27 mouse cellular contexts compared by ENCODE assay signal in the genomic region with DNA sequence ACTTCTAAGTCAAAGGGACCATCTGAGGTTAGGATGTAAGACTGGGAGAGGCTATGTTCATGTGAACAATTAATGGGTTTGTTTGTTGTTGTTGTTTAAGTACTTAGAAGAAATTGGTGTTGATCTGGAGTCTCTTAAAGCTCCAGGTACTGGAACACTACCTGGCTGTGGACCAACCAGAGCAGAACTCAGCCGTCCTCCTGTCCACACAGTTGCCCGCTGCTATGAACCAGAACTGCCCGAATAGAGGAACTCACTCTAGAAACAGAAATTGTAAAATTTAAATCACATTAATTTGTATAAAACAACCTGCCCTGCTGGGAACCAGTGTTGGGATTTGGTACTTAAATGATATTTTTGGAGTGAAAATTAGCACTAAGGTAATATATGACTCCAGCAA. TPM values are rescaled to one million over a fixed set of nuclear protein-coding genes. Genes with fewer than 3 reads are reported as not detected.
DNase-seq lines count a peak whose midpoint lies in the region; ATAC-seq and TF ChIP-seq lines count a peak whose summit lies in the region.
"Had no signal": no experiment of that assay in that cellular context is flagged by ENCODE, and none has a peak within 500 bp of the region (broad histone marks: within the 10 kb centered on the region; RNA-seq: fewer than 3 reads in every experiment).

No protein-coding gene starts in this region.

- 31% methylated on average over 3 of the region's 3 CpGs for WGBS in liver, adult 2 months
- WGBS in liver, embryonic 12.5 days (ENCODE audit: insufficient replicate concordance), result 80% methylated on average over 3 of the region's 3 CpGs

- no peak overlapping the region for H3K9ac ChIP-seq in liver, adult 2 months (ENCODE audit: low read depth, low read length)
- H3K9ac ChIP-seq in liver, embryonic 12.5 days, result no peak overlapping the region
- H3K9ac ChIP-seq: embryonic facial prominence, embryonic 12.5 days; forebrain, embryonic 13.5 days; forebrain, embryonic 15.5 days had no signal

- no peak overlapping the region for H3K4me2 ChIP-seq in liver, embryonic 12.5 days
- H3K4me2 ChIP-seq: embryonic facial prominence, embryonic 12.5 days; forebrain, embryonic 13.5 days; forebrain, embryonic 15.5 days had no signal

- no peak overlapping the region for H3K4me3 ChIP-seq in liver, adult 2 months (ENCODE audit: insufficient read depth, low read depth, low read length)
- H3K4me3 ChIP-seq in liver, embryonic 12.5 days, result no peak overlapping the region
- H3K4me3 ChIP-seq: embryonic facial prominence, embryonic 10.5 days; embryonic facial prominence, embryonic 12.5 days; forebrain, embryonic 13.5 days; forebrain, embryonic 15.5 days had no signal

- peaks cover 4% of the 10 kb centered on the region for H3K36me3 ChIP-seq in liver, adult 2 months (ENCODE audit: control insufficient read depth, insufficient read depth, low read length)
- H3K36me3 ChIP-seq in liver, embryonic 12.5 days, result no peaks in the 10 kb centered on the region
- H3K36me3 ChIP-seq: embryonic facial prominence, embryonic 10.5 days; embryonic facial prominence, embryonic 12.5 days; forebrain, embryonic 15.5 days; G1E had no signal

- TF ChIP-seq CTCF in liver, adult 2 months (IDR thresholded peaks at IDR 0.05; ENCODE audit: low read depth, low read length), result no peak

- H3K27me3 ChIP-seq in liver, adult 2 months (ENCODE audit: control insufficient read depth, insufficient read depth, low read length), result no peaks in the 10 kb centered on the region
- no peaks in the 10 kb centered on the region for H3K27me3 ChIP-seq in liver, embryonic 12.5 days (replicated peaks)
- H3K27me3 ChIP-seq: CH12.LX; embryonic facial prominence, embryonic 12.5 days; forebrain, embryonic 13.5 days; forebrain, embryonic 15.5 days; Patski had no signal

- H3K27ac ChIP-seq in liver, adult 2 months (replicated peaks; ENCODE audit: insufficient read depth, low read depth, low read length), result peak overlapping the region; percentile 78
- H3K27ac ChIP-seq in liver, embryonic 12.5 days, result no peak overlapping the region
- H3K27ac ChIP-seq: embryonic facial prominence, embryonic 10.5 days; embryonic facial prominence, embryonic 12.5 days; forebrain, embryonic 13.5 days; forebrain, embryonic 15.5 days had no signal

- DNase-seq in heart, adult 11 months, result peak; percentile 39
- no peak for DNase-seq in heart, adult 8-10 months (ENCODE audit: low spot score)
- peak; percentile 50 for DNase-seq in kidney, adult 9 months
- DNase-seq in kidney, postnatal 4 days, result no peak
- peak; percentile 47 for DNase-seq in liver, adult 2 months (ENCODE audit: extremely low read depth, low read depth, low spot score)
- DNase-seq: adrenal gland, adult 8-10 months; adrenal gland, postnatal 14 days; adrenal gland, postnatal 36 days; B cell, adult 2 months; cerebellum, adult 11-12 months; cerebellum, adult 2 months; cerebellum, adult 9-10 months; cerebellum, postnatal 10 days; cerebellum, postnatal 25 days had no signal

- no peaks in the 10 kb centered on the region for H3K79me2 ChIP-seq in liver, adult 2 months (ENCODE audit: control insufficient read depth, insufficient read depth, low read length)

- H3K4me1 ChIP-seq in liver, adult 2 months (ENCODE audit: control insufficient read depth, insufficient read depth, low read length), result peaks cover 26% of the 10 kb centered on the region
- no peaks in the 10 kb centered on the region for H3K4me1 ChIP-seq in liver, embryonic 12.5 days
- H3K4me1 ChIP-seq: embryonic facial prominence, embryonic 12.5 days; forebrain, embryonic 13.5 days; forebrain, embryonic 15.5 days had no signal

- no peak for TF ChIP-seq POLR2A in liver, adult 2 months (IDR thresholded peaks at IDR 0.05; ENCODE audit: extremely low read depth, insufficient read depth, low read length)

- no peaks in the 10 kb centered on the region for H3K9me3 ChIP-seq in liver, embryonic 12.5 days (replicated peaks)
- H3K9me3 ChIP-seq: embryonic facial prominence, embryonic 10.5 days; embryonic facial prominence, embryonic 12.5 days; forebrain, embryonic 13.5 days; forebrain, embryonic 15.5 days; G1E had no signal

- ATAC-seq in liver, embryonic 12.5 days, result no peak
- ATAC-seq: activated CD4-positive, CD25-positive, alpha-beta regulatory T cell, adult 4 months; CD4-positive, CD25-positive, alpha-beta regulatory T cell, adult 4 months; forebrain, embryonic 13.5 days; forebrain, embryonic 15.5 days; Patski had no signal

RNA-seq across cellular contexts. Expression of a gene that starts 12.2 kb away (rescaled TPM):
- not detected for total RNA-seq in heart, adult 8-10 months (2022)
- 234 and 301 TPM in 2 replicates for total RNA-seq in liver, adult 2 months (2014; rRNA removed)
- 73.2 and 89.2 TPM in 2 replicates for polyA plus RNA-seq in liver, adult 2 months (2012; rRNA removed)
- polyA plus RNA-seq in liver, embryonic 12.5 days (2016; fragmentation: Nextera tagmentation; extraction: Ambion mirVana), result 0.19 and 0.36 TPM in 2 replicates
- total RNA-seq: CH12.LX, G1E had no signal
- polyA plus RNA-seq: activated CD4-positive, CD25-positive, alpha-beta regulatory T cell, adult 4 months; CD4-positive, CD25-positive, alpha-beta regulatory T cell, adult 4 months; cerebellum, adult 2 months; cortical plate, adult 2 months; embryonic facial prominence, embryonic 10.5 days; embryonic facial prominence, embryonic 12.5 days; embryonic facial prominence, embryonic 14.5 days; forebrain, embryonic 11.5 days; forebrain, embryonic 13.5 days; forebrain, embryonic 15.5 days; G1E; Patski had no signal

Comparison
In these comparisons a context has a peak if more than half of its experiments do, and no peak if none do; other contexts are left out.
1. DNase-seq: peak in heart, adult 11 months (single experiment), kidney, adult 9 months (single experiment) and liver, adult 2 months (single experiment); none in heart, adult 8-10 months (single experiment) and kidney, postnatal 4 days (0 of 2).
2. RNA of a gene that starts 12.2 kb away (total RNA-seq): 234 to 301 TPM in liver, adult 2 months; not detected in heart, adult 8-10 months; every median in the first group is over 100 times any median in the second.